Mouse (Mus musculus) neutrophil, adult 65 days (primary cell): ENCODE data around the gene Gba2. TPM values are rescaled to one million over a fixed set of nuclear protein-coding genes. Genes with fewer than 3 reads are reported as not detected.

Experiments used
- total RNA-seq: library from RNA; stranded (reverse); gene quantifications from 2 replicates; pipeline ENCODE4 v1.2.4, GENCODE M21; 2023

The Gba2 gene
- 23.1 and 37.6 TPM in 2 replicates for total RNA-seq

GRCm38 (mm10) chr4:43578376-43579204, at the start of gene Gba2, which contains the start of gene Rgp1:
Gene Gba2, minus strand, starts transcription at chr4:43578873.
Gene Rgp1, plus strand, starts transcription at chr4:43578715.

GRCm38 (mm10) chr4:43584444-43585416, 6.1 kb upstream of the Gba2 start, which contains the start of gene Msmp:
Gene Msmp, minus strand, starts transcription at chr4:43584494.

GRCm38 (mm10) chr4:43561997-43562768, 16.5 kb downstream of the Gba2 start, which contains the start of the genes Creb3 and Tln1:
Gene Creb3, plus strand, starts transcription at chr4:43562332.
Gene Tln1, minus strand, starts transcription at chr4:43562691.

Other genes starting within 250 kb of the Gba2 start
- gene Rusc2, start 196.9 kb downstream of the Gba2 start, total RNA-seq = 2.4 and 2.9 TPM in 2 replicates
- gene Fam166b, start 149.7 kb downstream of the Gba2 start, total RNA-seq = not detected in 2 replicates
- gene Tesk1, start 136.9 kb downstream of the Gba2 start, total RNA-seq = 3.5 and 7.4 TPM in 2 replicates
- 6.4 and 8.5 TPM in 2 replicates for gene Cd72, start 124.2 kb downstream of the Gba2 start, total RNA-seq
- 1.00 TPM in 1 of 2 replicates, not detected in the other for gene Sit1, start 95.1 kb downstream of the Gba2 start, total RNA-seq
- gene Ccdc107, start 86.0 kb downstream of the Gba2 start, total RNA-seq = 4.4 and 5.0 TPM in 2 replicates
- gene Arhgef39, start 79.2 kb downstream of the Gba2 start, total RNA-seq = 23.8 and 36.8 TPM in 2 replicates
- gene Car9, start 71.9 kb downstream of the Gba2 start, total RNA-seq = 0.32 and 0.63 TPM in 2 replicates
- not detected in 2 replicates for gene Tpm2, start 55.1 kb downstream of the Gba2 start, total RNA-seq
- 81.5 and 97.2 TPM in 2 replicates for gene Creb3, start 16.5 kb downstream of the Gba2 start, total RNA-seq
- gene Tln1, start 16.2 kb downstream of the Gba2 start, total RNA-seq = 554 and 575 TPM in 2 replicates
- gene Rgp1, start 158 bp downstream of the Gba2 start, total RNA-seq = 45.8 TPM in 2 replicates
- gene Msmp, start 5.6 kb upstream of the Gba2 start, total RNA-seq = not detected in 2 replicates
- gene Npr2, start 53.1 kb upstream of the Gba2 start, total RNA-seq = 0.28 and 0.32 TPM in 2 replicates
- gene Spag8, start 74.7 kb upstream of the Gba2 start, total RNA-seq = not detected in 2 replicates
- gene Hint2, start 77.6 kb upstream of the Gba2 start, total RNA-seq = 4.9 and 7.9 TPM in 2 replicates
- 0.28 and 0.93 TPM in 2 replicates for gene Tmem8b, start 90.1 kb upstream of the Gba2 start, total RNA-seq
- gene Fam221b, start 90.3 kb upstream of the Gba2 start, total RNA-seq = not detected in 2 replicates
- gene Olfr70, start 121.9 kb upstream of the Gba2 start, total RNA-seq = not detected in 2 replicates
- gene Olfr71, start 131.4 kb upstream of the Gba2 start, total RNA-seq = not detected in 2 replicates
- not detected in 2 replicates for gene Hrct1, start 148.3 kb upstream of the Gba2 start, total RNA-seq
- gene Spaar, start 151.2 kb upstream of the Gba2 start, total RNA-seq = not detected in 2 replicates
- not detected in 2 replicates for gene Olfr159, start 192.1 kb upstream of the Gba2 start, total RNA-seq
- gene Olfr156, start 245.0 kb upstream of the Gba2 start, total RNA-seq = not detected in 2 replicates